Mouse (Mus musculus): ENCODE results near the gene Ubald2. TPM values are rescaled to one million over a fixed set of nuclear protein-coding genes. Genes with fewer than 3 reads are reported as not detected.
"Not testable (repeated sequence)": the region's sequence is repeated elsewhere in the genome, so short reads cannot be mapped to it uniquely, and the experiment has no call there.

Ubald2 gene
- polyA plus RNA-seq, 1 experiment from 2014 or later, result 53.8 TPM

- Histone ChIP-seq H3K9me3 (no peaks in the 10 kb centered on the region), H3K4me3 (no peak overlapping the region), H3K36me3 (no peaks in the 10 kb centered on the region), H3K9ac (no peak overlapping the region), H3K27me3 (replicated peaks) (no peaks in the 10 kb centered on the region), H3K4me2 (replicated peaks) (no peak overlapping the region), H3K27ac (no peak overlapping the region), H3K4me1 (peaks cover 3% of the 10 kb centered on the region; the same call in 1 of the 2 replicates)
- no peak for ATAC-seq (ENCODE audit: low FRiP score, low read depth)
- whole genome bisulfite sequencing, result 29% methylated on average over 2 of the region's 2 CpGs
Measured at GRCm38 (mm10) chr11:116418194-116418840, 15.6 kb upstream of the Ubald2 start.

- no peaks in the 10 kb centered on the region for H3K4me1 ChIP-seq
- ATAC-seq (ENCODE audit: low FRiP score, low read depth), result no peak
- H3K27ac ChIP-seq, result no peak overlapping the region
- H3K4me3 ChIP-seq, result no peak overlapping the region
- no peaks in the 10 kb centered on the region for H3K27me3 ChIP-seq (replicated peaks)
- H3K4me2 ChIP-seq (replicated peaks), result no peak overlapping the region
- WGBS, result 77% methylated on average over 6 of the region's 6 CpGs
- H3K9ac ChIP-seq, result no peak overlapping the region
- H3K36me3 ChIP-seq, result no peaks in the 10 kb centered on the region
- H3K9me3 ChIP-seq, result no peaks in the 10 kb centered on the region
Measured at GRCm38 (mm10) chr11:116418841-116419462, 14.9 kb upstream of the Ubald2 start.

- no peak for ATAC-seq (ENCODE audit: low FRiP score, low read depth)
Measured at GRCm38 (mm10) chr11:116421102-116421501, 12.8 kb upstream of the Ubald2 start.

GRCm38 (mm10) chr11:116422562-116422961, 11.3 kb upstream of the Ubald2 start:
- Histone ChIP-seq H3K9me3 (no peaks in the 10 kb centered on the region), H3K4me3 (no peak overlapping the region), H3K27me3 (replicated peaks) (no peaks in the 10 kb centered on the region), H3K9ac (no peak overlapping the region), H3K4me1 (no peaks in the 10 kb centered on the region), H3K4me2 (replicated peaks) (no peak overlapping the region), H3K36me3 (no peaks in the 10 kb centered on the region), H3K27ac (no peak overlapping the region)
- ATAC-seq (ENCODE audit: low FRiP score, low read depth), result no peak
- WGBS, result 81% methylated on average over 2 of the region's 2 CpGs

More at GRCm38 (mm10) chr11:116421102-116421501, 12.8 kb upstream of the Ubald2 start:
- 71% methylated on average over 6 of the region's 6 CpGs for WGBS
- Histone ChIP-seq H3K27me3 (replicated peaks) (no peaks in the 10 kb centered on the region), H3K4me2 (replicated peaks) (no peak overlapping the region), H3K9ac (no peak overlapping the region), H3K27ac (no peak overlapping the region), H3K4me1 (no peaks in the 10 kb centered on the region), H3K4me3 (no peak overlapping the region), H3K36me3 (no peaks in the 10 kb centered on the region), H3K9me3 (no peaks in the 10 kb centered on the region)

GRCm38 (mm10) chr11:116423214-116423613, 10.7 kb upstream of the Ubald2 start:
- Histone ChIP-seq H3K4me3 (no peak overlapping the region), H3K36me3 (no peaks in the 10 kb centered on the region), H3K4me2 (replicated peaks) (no peak overlapping the region), H3K27ac (no peak overlapping the region), H3K4me1 (no peaks in the 10 kb centered on the region), H3K27me3 (replicated peaks) (no peaks in the 10 kb centered on the region), H3K9me3 (no peaks in the 10 kb centered on the region), H3K9ac (no peak overlapping the region)
- ATAC-seq (ENCODE audit: low FRiP score, low read depth), result no peak
- 80% methylated on average over 6 of the region's 6 CpGs for WGBS

- Histone ChIP-seq H3K27me3 (replicated peaks) (no peaks in the 10 kb centered on the region), H3K4me3 (no peak overlapping the region), H3K9me3 (no peaks in the 10 kb centered on the region), H3K27ac (no peak overlapping the region), H3K36me3 (no peaks in the 10 kb centered on the region), H3K4me2 (replicated peaks) (no peak overlapping the region), H3K9ac (no peak overlapping the region), H3K4me1 (no peaks in the 10 kb centered on the region)
- no peak for ATAC-seq (ENCODE audit: low FRiP score, low read depth)
- WGBS, result 89% methylated on average over 10 of the region's 10 CpGs
Measured at GRCm38 (mm10) chr11:116423782-116424620, 9.9 kb upstream of the Ubald2 start.

- Histone ChIP-seq H3K9me3 (no peaks in the 10 kb centered on the region), H3K4me2 (replicated peaks) (no peak overlapping the region), H3K36me3 (no peaks in the 10 kb centered on the region), H3K4me3 (no peak overlapping the region), H3K9ac (no peak overlapping the region), H3K4me1 (no peaks in the 10 kb centered on the region), H3K27me3 (replicated peaks) (no peaks in the 10 kb centered on the region), H3K27ac (no peak overlapping the region)
- 60% methylated on average over 8 of the region's 8 CpGs for WGBS
- ATAC-seq (ENCODE audit: low FRiP score, low read depth), result no peak
Measured at GRCm38 (mm10) chr11:116424621-116425407, 9.1 kb upstream of the Ubald2 start.

GRCm38 (mm10) chr11:116426328-116426727, 7.6 kb upstream of the Ubald2 start:
- H3K4me1 ChIP-seq; H3K36me3 ChIP-seq; H3K9ac ChIP-seq; H3K9me3 ChIP-seq; H3K4me2 ChIP-seq (replicated peaks); H3K27me3 ChIP-seq (replicated peaks); ATAC-seq (ENCODE audit: low FRiP score, low read depth); H3K27ac ChIP-seq; H3K4me3 ChIP-seq: not testable (repeated sequence)
- 88% methylated on average over 11 of the region's 11 CpGs for WGBS

- Histone ChIP-seq H3K9ac (no peak overlapping the region), H3K27me3 (replicated peaks) (no peaks in the 10 kb centered on the region), H3K9me3 (no peaks in the 10 kb centered on the region), H3K27ac (no peak overlapping the region), H3K4me1 (no peaks in the 10 kb centered on the region), H3K4me2 (replicated peaks) (no peak overlapping the region), H3K36me3 (no peaks in the 10 kb centered on the region), H3K4me3 (no peak overlapping the region)
- ATAC-seq (ENCODE audit: low FRiP score, low read depth), result no peak
- WGBS, result 74% methylated on average over 6 of the region's 6 CpGs
Measured at GRCm38 (mm10) chr11:116426852-116427575, 6.9 kb upstream of the Ubald2 start.

GRCm38 (mm10) chr11:116428872-116429859, 4.7 kb upstream of the Ubald2 start:
- Histone ChIP-seq H3K27me3 (replicated peaks) (no peaks in the 10 kb centered on the region), H3K9ac (no peak overlapping the region), H3K36me3 (no peaks in the 10 kb centered on the region), H3K4me2 (replicated peaks) (no peak overlapping the region), H3K9me3 (no peaks in the 10 kb centered on the region), H3K27ac (no peak overlapping the region), H3K4me1 (no peaks in the 10 kb centered on the region), H3K4me3 (no peak overlapping the region)
- no peak for ATAC-seq (ENCODE audit: low FRiP score, low read depth)
- 60% methylated on average over 12 of the region's 13 CpGs for WGBS
